Mouse (Mus musculus): ENCODE data around the gene Tssk3. TPM values are rescaled to one million over a fixed set of nuclear protein-coding genes. Genes with fewer than 3 reads are reported as not detected.

Tssk3 gene
- polyA plus RNA-seq, 1 experiment from 2014 or later, result not detected

DNA sequence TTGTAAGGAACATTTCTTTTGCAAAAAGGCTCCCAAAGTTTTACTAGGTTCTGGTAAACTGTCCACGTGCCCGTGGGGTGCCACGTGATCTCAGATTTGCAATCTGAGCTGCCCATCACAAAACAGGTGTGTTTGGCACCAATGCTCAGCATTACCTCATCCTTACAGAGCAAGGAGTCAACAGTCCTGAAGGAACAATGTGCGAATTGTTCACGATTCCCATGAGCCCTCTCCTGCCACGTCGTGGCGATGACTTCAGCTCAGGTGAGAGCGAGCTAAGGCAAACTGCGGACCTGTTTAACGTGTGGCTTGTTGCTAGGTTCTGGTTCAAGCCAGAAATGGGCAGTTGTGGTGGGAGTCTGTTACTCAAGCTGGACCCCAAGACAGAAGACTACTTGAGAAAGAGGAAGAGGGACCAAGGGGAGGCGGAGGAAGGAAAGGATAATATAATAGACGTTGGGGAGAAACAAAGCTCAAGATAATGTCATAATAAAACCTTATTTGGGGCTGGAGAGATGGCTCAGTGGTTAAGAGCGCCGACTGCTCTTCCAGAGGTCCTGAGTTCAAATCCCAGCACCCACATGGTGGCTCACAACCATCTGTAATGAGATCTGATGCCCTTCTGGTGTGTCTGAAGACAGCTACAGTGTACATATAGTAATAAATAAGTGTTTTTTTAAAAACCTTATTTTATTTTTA lies 39.2 kb downstream of the Tssk3 start:
- H3K27me3 ChIP-seq, result no peaks in the 10 kb centered on the region
- CTCF ChIA-PET, result interaction anchor here (1.6 to 1.8 kb wide), 2 partner anchors 100 to 102 kb away, joined by 4 to 5 read pairs; no protein-coding TSS in a partner anchor
- TF ChIP-seq CTCF (IDR thresholded peaks at IDR 0.05), result no peak
- in situ Hi-C loops (cut with MboI; ENCODE audit: low pct_unique_long_range_greater_than_20kb), result loop anchor here (25.0 kb wide), 1 partner anchor 314 kb away; the partner anchor contains the start of gene Fndc5
- DNase-seq (ENCODE audit: low read depth, low spot score) (no peak), ATAC-seq (no peak)
- POLR2A ChIA-PET, result interaction anchor here (0.9 kb wide), 1 partner anchor 100 kb away, joined by 5 read pairs; no protein-coding TSS in a partner anchor

DNA sequence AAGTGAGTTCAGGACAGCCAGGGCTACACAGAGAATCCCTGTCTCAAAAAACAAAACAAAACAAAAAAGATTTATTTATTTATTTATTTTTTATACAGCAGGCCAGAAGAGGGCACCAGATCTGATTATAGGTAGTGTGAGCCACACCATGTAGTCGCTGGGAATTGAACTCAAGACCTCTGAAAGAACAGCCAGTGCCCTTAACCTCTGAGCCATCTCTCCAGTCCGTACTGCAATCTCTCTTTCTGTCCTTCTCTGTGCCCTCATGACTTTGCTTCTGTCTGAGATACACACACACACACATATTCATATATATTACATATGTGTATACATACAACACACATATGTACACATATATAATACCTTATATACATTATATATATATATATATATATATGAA lies 40.0 kb downstream of the Tssk3 start:
- ChIA-PET CTCF (interaction anchor here (1.6 to 1.8 kb wide), 2 partner anchors 99 to 101 kb away, joined by 4 to 5 read pairs; no protein-coding TSS in a partner anchor), POLR2A (no interaction called here)
- ATAC-seq, result no peak
- no peak for TF ChIP-seq CTCF (IDR thresholded peaks at IDR 0.05)
- in situ Hi-C loops (cut with MboI; ENCODE audit: low pct_unique_long_range_greater_than_20kb), result loop anchor here (25.0 kb wide), 1 partner anchor 314 kb away; the partner anchor contains the start of gene Fndc5
- no peak for DNase-seq (ENCODE audit: low read depth, low spot score)
- no peaks in the 10 kb centered on the region for H3K27me3 ChIP-seq

DNA sequence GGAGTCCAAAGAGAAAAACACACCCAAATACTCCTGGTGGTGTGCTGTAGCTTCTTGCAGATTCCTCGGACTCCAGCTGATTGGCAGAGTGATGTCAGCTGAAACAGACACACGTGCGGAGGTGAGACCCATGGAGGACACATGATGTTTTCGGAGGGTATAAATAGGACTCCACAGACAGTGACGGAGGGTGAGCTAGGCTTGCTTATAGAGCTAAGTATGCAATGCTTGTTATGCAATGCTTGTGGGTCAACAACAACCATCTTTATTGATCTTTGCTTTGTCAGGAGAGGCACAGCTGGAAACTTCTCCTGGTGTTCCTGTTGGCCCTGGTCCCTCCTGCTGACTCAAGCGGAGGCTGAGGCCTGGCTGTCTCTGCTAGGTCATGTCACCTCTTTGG lies 42.1 kb downstream of the Tssk3 start:
- ATAC-seq (no peak), DNase-seq (ENCODE audit: low read depth, low spot score) (no peak)
- H3K27me3 ChIP-seq, result no peaks in the 10 kb centered on the region
- CTCF ChIA-PET, result no interaction called here
- in situ Hi-C loops (cut with MboI; ENCODE audit: low pct_unique_long_range_greater_than_20kb), result no loop called here
- POLR2A ChIA-PET, result no interaction called here
- TF ChIP-seq CTCF (IDR thresholded peaks at IDR 0.05), result no peak

DNA sequence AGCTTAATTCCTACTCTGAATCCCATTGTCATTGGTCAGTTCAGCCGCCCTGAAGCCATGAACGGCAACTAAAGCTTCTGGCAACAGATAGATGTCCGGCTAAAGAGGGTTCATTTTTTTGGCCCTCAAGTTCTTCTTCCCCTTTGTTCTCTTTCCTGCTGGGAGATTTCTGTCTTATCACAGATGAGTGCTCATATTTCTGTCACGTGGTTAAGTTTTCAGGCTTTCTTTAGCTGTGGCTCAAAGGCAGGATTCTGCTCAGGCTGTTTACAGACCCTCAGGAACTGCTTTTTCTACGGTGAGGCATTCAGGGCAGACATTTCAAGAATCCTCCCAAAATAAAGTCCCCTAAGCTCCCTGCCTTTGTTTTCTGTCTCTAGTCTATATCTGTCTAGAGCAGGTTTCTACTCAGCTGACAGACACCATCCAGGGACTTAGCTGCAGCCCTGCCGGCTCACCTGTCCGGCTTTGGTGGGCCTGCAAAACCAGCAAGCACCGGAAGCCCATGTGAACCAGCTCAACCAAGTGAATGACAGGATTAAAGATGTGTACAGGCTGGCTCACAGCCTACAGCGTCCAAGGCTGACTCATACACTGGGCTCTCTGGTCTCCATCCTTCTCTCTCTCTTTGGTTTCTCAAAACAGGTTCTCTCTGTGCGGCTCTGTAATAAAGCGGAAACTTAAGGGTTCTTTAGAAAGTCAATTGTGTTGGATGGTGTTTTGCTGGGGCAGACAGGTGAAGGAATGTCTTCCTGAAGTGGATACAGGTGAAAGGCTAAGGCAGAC lies 42.9 kb downstream of the Tssk3 start:
- ATAC-seq (no peak), DNase-seq (ENCODE audit: low read depth, low spot score) (no peak)

DNA sequence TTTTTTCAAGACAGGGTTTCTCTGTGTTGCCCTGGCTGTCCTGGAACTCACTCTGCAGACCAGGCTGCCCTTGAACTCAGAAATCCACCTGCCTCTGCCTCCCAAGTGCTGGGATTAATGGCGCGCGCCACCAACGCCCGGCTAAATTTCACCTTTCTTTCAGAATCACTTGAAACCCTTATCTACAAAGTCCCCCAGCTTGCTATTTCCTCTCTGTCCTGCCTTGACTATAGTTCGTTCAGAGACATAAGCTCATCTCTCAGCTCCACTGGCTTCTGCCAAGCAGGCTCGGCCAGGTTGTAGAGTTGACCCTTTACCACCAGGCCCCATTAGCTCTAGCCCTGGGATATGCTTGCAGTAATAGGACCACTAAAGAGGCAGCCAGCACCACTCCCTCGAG lies 43.5 kb downstream of the Tssk3 start:
- CTCF ChIA-PET, result interaction anchor here (1.0 to 1.5 kb wide), 2 partner anchors 13 to 14 kb away, joined by 3 read pairs; partner anchors contain the start of gene Bsdc1
- in situ Hi-C loops (cut with MboI; ENCODE audit: low pct_unique_long_range_greater_than_20kb), result no loop called here
- no peak for ATAC-seq
- DNase-seq (ENCODE audit: low read depth, low spot score), result no peak
- TF ChIP-seq CTCF (IDR thresholded peaks at IDR 0.05), result no peak
- H3K27me3 ChIP-seq, result no peaks in the 10 kb centered on the region
- POLR2A ChIA-PET, result no interaction called here

More for the DNA sequence above, 42.9 kb downstream of the Tssk3 start:
- CTCF ChIA-PET, result interaction anchor here (1.0 to 1.5 kb wide), 2 partner anchors 13 kb away, joined by 3 read pairs; partner anchors contain the start of gene Bsdc1
- POLR2A ChIA-PET, result no interaction called here
- TF ChIP-seq CTCF (IDR thresholded peaks at IDR 0.05), result no peak
- in situ Hi-C loops (cut with MboI; ENCODE audit: low pct_unique_long_range_greater_than_20kb), result no loop called here
- no peaks in the 10 kb centered on the region for H3K27me3 ChIP-seq

DNA sequence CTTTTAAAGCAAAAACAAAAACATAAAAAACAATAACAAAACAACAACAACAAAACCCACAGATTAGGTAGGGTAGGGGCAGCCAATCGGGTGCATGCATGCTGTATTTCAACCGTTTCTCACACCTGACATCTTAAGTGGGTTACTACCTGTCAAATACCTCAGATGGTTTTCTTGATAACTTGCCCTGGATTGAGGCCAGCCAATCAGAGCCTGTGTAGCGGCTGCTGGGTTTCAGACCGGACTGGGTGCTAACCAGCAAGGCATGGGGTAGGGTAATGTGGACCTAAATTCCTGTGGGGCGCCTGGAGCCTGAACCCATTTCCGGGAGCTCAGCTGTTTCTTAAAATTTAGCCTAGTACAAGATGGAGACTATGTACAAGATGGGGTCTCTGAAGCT lies 49.7 kb downstream of the Tssk3 start:
- DNase-seq (ENCODE audit: low read depth, low spot score) (no peak), ATAC-seq (no peak)

DNA sequence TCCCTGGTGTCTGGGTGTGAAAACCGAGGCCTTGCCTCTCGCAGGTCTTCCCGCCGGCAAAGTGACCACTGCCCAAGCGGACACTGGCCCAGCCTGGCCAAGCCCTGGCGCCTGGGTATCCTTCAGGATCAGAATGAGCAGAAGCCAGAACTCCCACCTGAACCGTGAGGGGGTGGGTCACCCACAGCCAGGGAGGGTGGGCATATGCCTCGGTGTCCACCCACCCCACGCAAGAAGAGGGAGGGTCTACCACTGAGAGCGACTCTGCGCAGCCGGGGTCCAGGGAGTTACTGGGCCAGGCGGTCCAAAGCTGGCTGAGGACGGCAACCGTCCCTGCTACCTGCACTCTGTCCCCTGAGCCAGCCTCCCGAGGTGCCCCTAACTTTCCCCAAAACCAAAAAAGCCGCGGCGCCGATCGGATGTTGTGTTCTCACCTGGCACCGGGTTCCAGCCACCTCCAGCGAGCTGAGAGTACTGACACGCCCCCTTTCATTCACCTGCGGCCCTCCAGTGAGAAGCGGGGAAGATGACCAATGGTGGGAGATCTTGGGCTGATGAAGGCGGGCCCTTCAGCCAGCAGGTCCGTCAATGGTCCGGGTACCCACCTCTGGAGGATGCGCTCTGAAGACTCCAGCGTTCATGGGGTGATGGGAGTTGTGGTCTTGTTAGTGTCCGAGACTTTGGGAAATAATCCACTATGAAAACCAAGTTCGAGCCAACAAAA lies 50.3 kb downstream of the Tssk3 start, which contains the start of gene Zbtb8b:
Gene Zbtb8b, minus strand, starts transcription at position 514 of the 724 bp plus-strand sequence.
- no peak for DNase-seq (ENCODE audit: low read depth, low spot score)
- ChIA-PET CTCF (no interaction called here), POLR2A (no interaction called here)
- TF ChIP-seq CTCF (IDR thresholded peaks at IDR 0.05), result no peak
- in situ Hi-C loops (cut with MboI; ENCODE audit: low pct_unique_long_range_greater_than_20kb), result no loop called here
- H3K27me3 ChIP-seq, result no peaks in the 10 kb centered on the region
- ATAC-seq, result no peak

More for the DNA sequence above, 49.7 kb downstream of the Tssk3 start:
- no peak for TF ChIP-seq CTCF (IDR thresholded peaks at IDR 0.05)
- CTCF ChIA-PET, result no interaction called here
- in situ Hi-C loops (cut with MboI; ENCODE audit: low pct_unique_long_range_greater_than_20kb), result no loop called here
- POLR2A ChIA-PET, result no interaction called here
- H3K27me3 ChIP-seq, result no peaks in the 10 kb centered on the region

Other genes starting within 250 kb of the Tssk3 start
- 47.3 TPM for gene C77080, start 229.6 kb downstream of the Tssk3 start, polyA plus RNA-seq (2021)
- 4.9 TPM for gene Sync, start 203.4 kb downstream of the Tssk3 start, polyA plus RNA-seq (2021)
- 150 TPM for gene Rbbp4, start 155.7 kb downstream of the Tssk3 start, polyA plus RNA-seq (2021)
- gene Zbtb8os, start 155.3 kb downstream of the Tssk3 start, polyA plus RNA-seq (2021), result 68.4 TPM
- gene Zbtb8a, start 112.9 kb downstream of the Tssk3 start, polyA plus RNA-seq (2021), result 3.3 TPM
- gene Zbtb8b, start 50.2 kb downstream of the Tssk3 start, polyA plus RNA-seq (2021), result 0.17 TPM
- gene Bsdc1, start 29.4 kb downstream of the Tssk3 start, polyA plus RNA-seq (2021), result 40.4 TPM
- gene Fam229a, start 168 bp upstream of the Tssk3 start, polyA plus RNA-seq (2021), result not detected
- 115 TPM for gene Marcksl1, start 22.6 kb upstream of the Tssk3 start, polyA plus RNA-seq (2021)
- 59.7 TPM for gene Hdac1, start 51.7 kb upstream of the Tssk3 start, polyA plus RNA-seq (2021)
- 0.12 TPM for gene Lck, start 82.6 kb upstream of the Tssk3 start, polyA plus RNA-seq (2021)
- gene Fam167b, start 87.5 kb upstream of the Tssk3 start, polyA plus RNA-seq (2021), result not detected
- 139 TPM for gene Eif3i, start 109.6 kb upstream of the Tssk3 start, polyA plus RNA-seq (2021)
- gene Tmem234, start 109.6 kb upstream of the Tssk3 start, polyA plus RNA-seq (2021), result 79.8 TPM
- 0.47 TPM for gene Dcdc2b, start 123.2 kb upstream of the Tssk3 start, polyA plus RNA-seq (2021)
- gene Iqcc, start 128.1 kb upstream of the Tssk3 start, polyA plus RNA-seq (2021), result 13.3 TPM
- gene Ccdc28b, start 132.9 kb upstream of the Tssk3 start, polyA plus RNA-seq (2021), result 18.1 TPM
- 51.2 TPM for gene Txlna, start 150.0 kb upstream of the Tssk3 start, polyA plus RNA-seq (2021)
- 43.9 TPM for gene Kpna6, start 181.7 kb upstream of the Tssk3 start, polyA plus RNA-seq (2021)
- 7.8 TPM for gene Tmem39b, start 205.8 kb upstream of the Tssk3 start, polyA plus RNA-seq (2021)